Mouse (Mus musculus) megakaryocyte, embryonic 14.5 days (primary cell): Measurements from ENCODE around the gene Junb. TPM values are rescaled to one million over a fixed set of nuclear protein-coding genes. Genes with fewer than 3 reads are reported as not detected.

ENCODE experiments used
- H3K27me3 ChIP-seq: replicated peaks from 2 replicates; pipeline ENCODE3; 2012; ENCODE audit warnings: inconsistent platforms
- H3K36me3 ChIP-seq: replicated peaks from 2 replicates; pipeline ENCODE3; 2012; ENCODE audit warnings: low read length, inconsistent platforms, mixed read lengths
- H3K4me1 ChIP-seq: 2 replicates; pipeline ENCODE4 v1.6.1; 2012; ENCODE audit warnings: inconsistent platforms
- H3K4me3 ChIP-seq: replicated peaks from 2 replicates; pipeline ENCODE3; 2012; ENCODE audit warnings: moderate library complexity, mild to moderate bottlenecking, inconsistent platforms
- H3K9me3 ChIP-seq: 2 replicates; pipeline ENCODE4 v1.6.1; 2012; ENCODE audit warnings: inconsistent platforms
- FLI1 ChIP-seq: IDR thresholded peaks from 2 replicates; pipeline ENCODE4 v1.6.1; 2012; ENCODE audit warnings: low read length, inconsistent platforms, mixed read lengths
- GATA1 ChIP-seq: IDR thresholded peaks from 3 replicates; pipeline ENCODE4 v1.6.1; 2012; ENCODE audit warnings: mixed read lengths, low read length, inconsistent platforms, borderline replicate concordance
- polyA plus RNA-seq: library from polyadenylated mRNA; stranded (reverse); fragments of >175 nt; gene quantifications from 2 replicates; pipeline ENCODE4 v1.2.3, GENCODE M21; 2012; ENCODE audit warnings: low replicate concordance; ENCODE audit not compliant: insufficient read depth

The Junb gene
- polyA plus RNA-seq, 1 experiment = 743 TPM

- TF ChIP-seq GATA1 (no peak), FLI1 (no peak)
- H3K27me3 ChIP-seq = no peaks in the 10 kb centered on the region
- H3K4me1 ChIP-seq = peaks cover 70% of the 10 kb centered on the region
- peaks cover 1% of the 10 kb centered on the region for H3K36me3 ChIP-seq
- peak overlapping the region; percentile 97 for H3K4me3 ChIP-seq
- no peaks in the 10 kb centered on the region for H3K9me3 ChIP-seq
These were observed 10.8 kb upstream of the Junb start for GRCm38 (mm10) chr8:84989311-84989731.

- no peak for TF ChIP-seq FLI1
- no peak for TF ChIP-seq GATA1
- no peaks in the 10 kb centered on the region for H3K9me3 ChIP-seq
- no peaks in the 10 kb centered on the region for H3K36me3 ChIP-seq
- no peak overlapping the region for H3K4me3 ChIP-seq
- no peaks in the 10 kb centered on the region for H3K27me3 ChIP-seq
- peaks cover 75% of the 10 kb centered on the region for H3K4me1 ChIP-seq
These were observed 9.4 kb upstream of the Junb start for GRCm38 (mm10) chr8:84987903-84988302.

GRCm38 (mm10) chr8:84987388-84987787 lies 8.9 kb upstream of the Junb start:
- no peaks in the 10 kb centered on the region for H3K36me3 ChIP-seq
- no peak for TF ChIP-seq GATA1
- no peak for TF ChIP-seq FLI1
- H3K9me3 ChIP-seq = no peaks in the 10 kb centered on the region
- H3K4me3 ChIP-seq = no peak overlapping the region
- peaks cover 75% of the 10 kb centered on the region for H3K4me1 ChIP-seq
- H3K27me3 ChIP-seq = no peaks in the 10 kb centered on the region

GRCm38 (mm10) chr8:84986379-84986945 lies 7.9 kb upstream of the Junb start:
- TF ChIP-seq GATA1 = no peak
- TF ChIP-seq FLI1 = no peak
- Histone ChIP-seq H3K36me3 (no peaks in the 10 kb centered on the region), H3K4me3 (peak overlapping the region; percentile 92), H3K9me3 (no peaks in the 10 kb centered on the region), H3K4me1 (peaks cover 79% of the 10 kb centered on the region), H3K27me3 (no peaks in the 10 kb centered on the region)

GRCm38 (mm10) chr8:84985684-84986378 lies 7.3 kb upstream of the Junb start:
- H3K36me3 ChIP-seq = no peaks in the 10 kb centered on the region
- H3K27me3 ChIP-seq = no peaks in the 10 kb centered on the region
- peaks cover 79% of the 10 kb centered on the region for H3K4me1 ChIP-seq
- peak overlapping the region; percentile 92 for H3K4me3 ChIP-seq
- H3K9me3 ChIP-seq = no peaks in the 10 kb centered on the region
- TF ChIP-seq GATA1 (no peak), FLI1 (no peak)

GRCm38 (mm10) chr8:84985049-84985683 lies 6.6 kb upstream of the Junb start:
- TF ChIP-seq FLI1 (no peak), GATA1 (no peak)
- no peaks in the 10 kb centered on the region for H3K36me3 ChIP-seq
- H3K4me1 ChIP-seq = peaks cover 82% of the 10 kb centered on the region

GRCm38 (mm10) chr8:84984294-84985048 lies 6.0 kb upstream of the Junb start:
- Histone ChIP-seq H3K27me3 (no peaks in the 10 kb centered on the region), H3K4me1 (peaks cover 87% of the 10 kb centered on the region), H3K36me3 (no peaks in the 10 kb centered on the region), H3K4me3 (peak overlapping the region; percentile 92), H3K9me3 (no peaks in the 10 kb centered on the region)
- TF ChIP-seq GATA1 = no peak
- no peak for TF ChIP-seq FLI1

More at GRCm38 (mm10) chr8:84985049-84985683, 6.6 kb upstream of the Junb start:
- Histone ChIP-seq H3K27me3 (no peaks in the 10 kb centered on the region), H3K4me3 (peak overlapping the region; percentile 92), H3K9me3 (no peaks in the 10 kb centered on the region)

- no peaks in the 10 kb centered on the region for H3K36me3 ChIP-seq
These were observed 4.0 kb upstream of the Junb start for GRCm38 (mm10) chr8:84982499-84983011.

More at GRCm38 (mm10) chr8:84982499-84983011, 4.0 kb upstream of the Junb start:
- TF ChIP-seq GATA1 = no peak
- no peak for TF ChIP-seq FLI1
- no peaks in the 10 kb centered on the region for H3K9me3 ChIP-seq
- peaks cover 86% of the 10 kb centered on the region for H3K4me1 ChIP-seq
- H3K27me3 ChIP-seq = no peaks in the 10 kb centered on the region
- peak overlapping the region; percentile 64 for H3K4me3 ChIP-seq
